Mouse (Mus musculus) adrenal gland, postnatal 14 days (tissue): Measurements from ENCODE around the gene Hspa8. TPM values are rescaled to one million over a fixed set of nuclear protein-coding genes. Genes with fewer than 3 reads are reported as not detected.
"Not testable (repeated sequence)": the region's sequence is repeated elsewhere in the genome, so short reads cannot be mapped to it uniquely, and the experiment has no call there.

Source experiments
- DNase-seq: peaks from one replicate; pipeline ENCODE4 v3.0.0; 2021; ENCODE audit warnings: mixed read lengths
- long read RNA-seq, 2 experiments: library from polyadenylated mRNA; stranded (forward); transcript quantifications; one replicate each; pipeline ENCODE4 v2.0.0; 2021
- total RNA-seq: library from RNA; stranded (reverse); gene quantifications from 2 replicates; pipeline ENCODE4 v1.2.3, GENCODE M21; 2021

Hspa8 gene
- total RNA-seq, result 1,718 and 2,240 TPM in 2 replicates
- long read RNA-seq, experiment 1, transcript Hspa8-201 (9 exons, 2,394 nt), result major isoform, 1,595 of 1,806 reads
- long read RNA-seq, experiment 1, partial matches to known transcripts, result 176 of 1,806 reads
- long read RNA-seq, experiment 1, other reads (novel, unspliced or antisense), result 35 of 1,806 reads
- long read RNA-seq, experiment 2, transcript Hspa8-201 (9 exons, 2,394 nt), result major isoform, 1,741 of 1,985 reads
- long read RNA-seq, experiment 2, partial matches to known transcripts, result 222 of 1,985 reads
- long read RNA-seq, experiment 2, other reads (novel, unspliced or antisense), result 22 of 1,985 reads

GRCm38 (mm10) chr9:40800675-40801612 is at the start of gene Hspa8:
Gene Hspa8 (plus strand): TSS chr9:40800984.
- DNase-seq, result peak; percentile 100

GRCm38 (mm10) chr9:40751749-40752148 is 49.0 kb upstream of the Hspa8 start:
- DNase-seq, result no peak

- peak; percentile 71 for DNase-seq
Observed at GRCm38 (mm10) chr9:40756401-40756800, 44.4 kb upstream of the Hspa8 start.

GRCm38 (mm10) chr9:40757105-40757626 is 43.6 kb upstream of the Hspa8 start:
- peak; percentile 73 for DNase-seq

- DNase-seq, result peak; percentile 80
Observed at GRCm38 (mm10) chr9:40757685-40758270, 43.0 kb upstream of the Hspa8 start.

GRCm38 (mm10) chr9:40762354-40762753 is 38.4 kb upstream of the Hspa8 start:
- DNase-seq, result no peak

GRCm38 (mm10) chr9:40764887-40765580 is 35.8 kb upstream of the Hspa8 start:
- no peak for DNase-seq

GRCm38 (mm10) chr9:40765581-40765940 is 35.2 kb upstream of the Hspa8 start:
- DNase-seq, result peak; percentile 16

GRCm38 (mm10) chr9:40766058-40766605 is 34.7 kb upstream of the Hspa8 start:
- DNase-seq, result no peak

GRCm38 (mm10) chr9:40767946-40768345 is 32.8 kb upstream of the Hspa8 start:
- DNase-seq, result no peak

GRCm38 (mm10) chr9:40772246-40772645 is 28.5 kb upstream of the Hspa8 start:
- DNase-seq, result no peak

- not testable (repeated sequence) for DNase-seq
Observed at GRCm38 (mm10) chr9:40773142-40773541, 27.6 kb upstream of the Hspa8 start.

- no peak for DNase-seq
Observed at GRCm38 (mm10) chr9:40773869-40774268, 26.9 kb upstream of the Hspa8 start.

- DNase-seq, result no peak
Observed at GRCm38 (mm10) chr9:40776044-40776443, 24.7 kb upstream of the Hspa8 start.

GRCm38 (mm10) chr9:40776459-40777248 is 24.1 kb upstream of the Hspa8 start:
- peak; percentile 76 for DNase-seq

- no peak for DNase-seq
Observed at GRCm38 (mm10) chr9:40780111-40780510, 20.7 kb upstream of the Hspa8 start.

GRCm38 (mm10) chr9:40780892-40781725 is 19.7 kb upstream of the Hspa8 start:
- DNase-seq, result no peak

- DNase-seq, result peak; percentile 69
Observed at GRCm38 (mm10) chr9:40781726-40782581, 18.8 kb upstream of the Hspa8 start.
